Mouse (Mus musculus) adrenal gland, postnatal 14 days (tissue): ENCODE results near the gene Calm2. TPM values are rescaled to one million over a fixed set of nuclear protein-coding genes. Genes with fewer than 3 reads are reported as not detected.

ENCODE experiments used
- DNase-seq: peaks from one replicate; pipeline ENCODE4 v3.0.0; 2021; ENCODE audit warnings: mixed read lengths
- total RNA-seq: library from RNA; stranded (reverse); gene quantifications from 2 replicates; pipeline ENCODE4 v1.2.3, GENCODE M21; 2021

The Calm2 gene
- total RNA-seq, 1 experiment from 2014 or later: 435 TPM

GRCm38 (mm10) chr17:87403462-87403861 lies 43.3 kb downstream of the Calm2 start:
- no peak for DNase-seq

- DNase-seq: no peak
These were observed 44.3 kb downstream of the Calm2 start for GRCm38 (mm10) chr17:87402444-87402843.

GRCm38 (mm10) chr17:87397088-87397487 lies 49.6 kb downstream of the Calm2 start:
- DNase-seq: no peak

GRCm38 (mm10) chr17:87391242-87391641 lies 55.5 kb downstream of the Calm2 start:
- DNase-seq: peak; percentile 48

GRCm38 (mm10) chr17:87387068-87387467 lies 59.7 kb downstream of the Calm2 start:
- DNase-seq: peak; percentile 61

- DNase-seq: no peak
These were observed 60.9 kb downstream of the Calm2 start for GRCm38 (mm10) chr17:87385835-87386234.

Other genes starting within 250 kb of the Calm2 start
- 167 and 183 TPM in 2 replicates for gene Mcfd2, start 181.0 kb downstream of the Calm2 start, total RNA-seq
- 13.2 TPM in 2 replicates for gene Ttc7, start 164.0 kb downstream of the Calm2 start, total RNA-seq
- gene Stpg4, start 19.2 kb downstream of the Calm2 start, total RNA-seq: not detected in 2 replicates
- 0.41 TPM in 1 of 2 replicates, not detected in the other for gene Epcam, start 189.0 kb upstream of the Calm2 start, total RNA-seq
- 24.3 and 24.6 TPM in 2 replicates for gene Msh2, start 225.4 kb upstream of the Calm2 start, total RNA-seq